Mouse (Mus musculus) forebrain, embryonic 13.5 days (tissue): Measurements from ENCODE around the gene Il18. TPM values are rescaled to one million over a fixed set of nuclear protein-coding genes. Genes with fewer than 3 reads are reported as not detected.

Experiments
- ATAC-seq: fragments of 200-750 bp; cut with Nextera tagmentation; 2 replicates; pipeline ENCODE4 v1.8.0; 2017
- H3K27ac ChIP-seq: fragments of 300-500 bp; sonication (generic); 2 replicates; pipeline ENCODE4 v1.5.1; 2015; ENCODE audit warnings: inconsistent platforms, mild to moderate bottlenecking, moderate library complexity
- H3K27me3 ChIP-seq: fragments of 300-500 bp; sonication (generic); 2 replicates; pipeline ENCODE4 v1.6.1; 2015; ENCODE audit warnings: mild to moderate bottlenecking, inconsistent platforms
- H3K36me3 ChIP-seq: fragments of 300-500 bp; sonication (generic); 2 replicates; pipeline ENCODE4 v1.6.1; 2015; ENCODE audit warnings: mild to moderate bottlenecking, inconsistent platforms; ENCODE audit not compliant: poor library complexity, severe bottlenecking
- H3K4me1 ChIP-seq: fragments of 300-500 bp; sonication (generic); 2 replicates; pipeline ENCODE4 v1.6.1; 2015; ENCODE audit warnings: inconsistent platforms
- H3K4me2 ChIP-seq: fragments of 300-500 bp; sonication (generic); 2 replicates; pipeline ENCODE4 v1.6.1; 2015; ENCODE audit warnings: inconsistent platforms, mild to moderate bottlenecking, moderate library complexity
- H3K4me3 ChIP-seq: fragments of 300-500 bp; sonication (generic); 2 replicates; pipeline ENCODE4 v1.5.1; 2015; ENCODE audit warnings: mild to moderate bottlenecking, inconsistent platforms
- H3K9ac ChIP-seq: fragments of 300-500 bp; sonication (generic); 2 replicates; pipeline ENCODE4 v1.6.1; 2015; ENCODE audit warnings: mild to moderate bottlenecking, inconsistent platforms
- H3K9me3 ChIP-seq: fragments of 300-500 bp; sonication (generic); replicated peaks from 2 replicates; pipeline ENCODE4 v1.6.1; 2016; ENCODE audit warnings: inconsistent platforms
- WGBS: fragments of 180-500 bp; shearing (Covaris S2); methylation state at CpG from one replicate; pipeline ENCODE4 v1.1.7; 2015; 5-methylcytosine and 5-hydroxymethylcytosine counted together
- polyA plus RNA-seq: library from polyadenylated mRNA; unstranded; fragments of >200 nt; fragmentation: Nextera tagmentation; extraction: Ambion mirVana; gene quantifications from 2 replicates; pipeline ENCODE4 v1.2.1, GENCODE M21; 2015

Gene Il18
- polyA plus RNA-seq, 1 experiment from 2014 or later, result 16.4 TPM

DNA sequence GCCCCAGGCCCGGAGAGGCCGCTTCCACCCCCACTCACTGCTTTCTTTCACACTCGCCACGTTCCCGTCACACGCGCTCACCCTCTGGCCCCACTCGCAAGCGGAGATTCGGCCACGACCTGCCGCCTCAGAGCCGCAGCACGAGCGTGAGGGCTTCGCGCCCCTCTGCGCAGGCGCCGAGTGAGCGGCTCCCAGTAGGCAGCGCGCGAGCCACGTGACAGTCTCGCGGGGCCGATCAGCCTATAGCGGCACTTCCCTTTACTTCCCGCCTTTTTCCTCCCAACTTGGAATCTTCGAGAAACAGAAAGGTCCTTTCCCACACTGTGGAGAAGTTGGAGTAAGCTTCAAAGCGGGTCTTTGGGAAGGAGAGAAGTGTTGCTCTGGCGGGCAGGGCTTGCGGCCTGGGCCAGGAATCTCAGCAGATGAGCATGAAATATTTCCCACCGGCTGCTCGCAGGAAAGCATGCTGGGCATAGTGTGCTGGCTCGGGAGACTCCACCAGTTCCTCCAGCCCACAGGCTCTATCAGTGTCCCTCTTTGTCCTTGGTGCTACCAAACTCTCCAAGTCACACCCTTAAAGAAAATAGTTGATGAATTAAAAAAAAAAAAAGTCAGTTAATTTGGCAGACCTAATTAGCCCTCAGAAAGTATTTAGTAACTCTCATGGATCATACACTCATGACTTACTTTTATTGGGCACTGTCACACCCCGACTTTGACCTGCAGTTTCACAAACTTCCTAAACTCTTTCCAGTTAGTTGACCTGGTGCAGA, 6.7 kb downstream of the Il18 start, which contains the start of gene Tex12:
Tex12 (minus strand) TSS at position 181 of the 773 bp plus-strand sequence.
- Histone ChIP-seq H3K9ac (no peak within 1 kb of the TSS), H3K4me2 (no peak within 1 kb of the TSS), H3K4me1 (no peaks in the 10 kb centered on the region), H3K27me3 (0 out of 2 replicates have a peak, but pooled peaks cover 3% of the 10 kb centered on the region), H3K36me3 (no peaks in the 10 kb centered on the region), H3K27ac (no peak within 1 kb of the TSS), H3K4me3 (no peak within 1 kb of the TSS), H3K9me3 (no peaks in the 10 kb centered on the region)
- no peak for ATAC-seq
- 90% methylated on average over 38 of the region's 38 CpGs for WGBS

DNA sequence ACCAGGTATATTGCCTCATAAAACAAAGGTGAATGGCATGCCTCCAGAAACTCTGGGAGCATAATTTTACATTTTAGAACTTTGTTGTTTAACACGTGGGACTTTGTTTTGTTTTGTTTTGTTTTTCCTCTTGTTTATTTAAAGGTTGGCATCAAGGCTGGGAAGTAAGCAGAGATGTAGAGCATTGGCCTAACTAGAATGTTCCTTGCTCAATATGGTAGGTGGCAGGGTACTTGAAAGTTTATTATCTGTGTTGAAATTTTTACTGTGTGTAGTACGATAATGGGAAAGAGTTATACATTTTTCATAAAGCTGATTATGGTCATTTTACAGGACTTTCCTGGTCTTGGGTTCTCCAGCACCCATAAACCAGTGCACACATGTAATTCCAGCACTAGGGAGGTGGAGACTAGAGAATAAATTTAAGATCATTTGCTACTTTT, 7.3 kb downstream of the Il18 start:
- Histone ChIP-seq H3K4me1 (no peaks in the 10 kb centered on the region), H3K27ac (no peak overlapping the region), H3K4me3 (no peak overlapping the region), H3K4me2 (no peak overlapping the region), H3K27me3 (0 out of 2 replicates have a peak, but pooled peaks cover 3% of the 10 kb centered on the region), H3K36me3 (no peaks in the 10 kb centered on the region), H3K9ac (no peak overlapping the region), H3K9me3 (no peaks in the 10 kb centered on the region)
- ATAC-seq, result no peak
- WGBS, result 84% methylated on average over 2 of the region's 2 CpGs

DNA sequence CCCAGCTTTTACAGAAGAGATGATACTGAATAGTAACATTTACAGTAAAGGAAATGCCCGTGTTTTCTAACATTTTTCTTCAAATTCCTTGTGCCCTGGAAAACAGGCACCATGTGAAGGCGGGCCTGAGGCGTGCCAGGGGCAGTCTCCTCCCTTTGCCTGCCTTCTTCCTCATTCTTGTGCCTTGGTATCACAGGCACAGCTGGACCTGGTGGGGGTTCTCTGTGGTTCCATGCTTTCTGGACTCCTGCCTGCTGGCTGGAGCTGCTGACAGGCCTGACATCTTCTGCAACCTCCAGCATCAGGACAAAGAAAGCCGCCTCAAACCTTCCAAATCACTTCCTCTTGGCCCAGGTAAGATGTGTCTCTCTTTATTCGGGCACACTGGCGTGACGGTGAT, 10.5 kb downstream of the Il18 start:
- ATAC-seq, result no peak
- H3K4me3 ChIP-seq, result no peak overlapping the region
- 80% methylated on average over 7 of the region's 7 CpGs for whole genome bisulfite sequencing

DNA sequence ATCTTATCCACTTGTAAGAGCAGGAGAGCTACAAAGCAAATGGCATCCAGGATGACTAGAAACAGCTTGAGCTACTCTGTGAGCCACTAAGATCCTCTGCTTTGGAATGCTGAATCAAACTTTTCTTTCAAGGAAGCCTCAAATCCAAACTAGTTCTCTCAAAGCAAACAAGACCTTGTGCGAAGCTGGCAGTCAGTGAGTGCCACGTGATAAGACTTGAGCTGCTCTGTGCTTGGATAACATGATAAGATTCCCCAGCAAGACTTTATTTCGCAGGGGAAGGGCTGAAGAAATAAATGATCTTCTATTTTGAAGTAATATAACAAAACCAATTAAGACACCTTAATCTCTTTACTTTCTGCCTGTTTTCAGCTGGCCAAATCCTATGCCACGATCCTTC, 11.3 kb downstream of the Il18 start:
- H3K9me3 ChIP-seq, result no peaks in the 10 kb centered on the region
- WGBS, result 85% methylated on average over 4 of the region's 4 CpGs
- H3K27me3 ChIP-seq, result 0 out of 2 replicates have a peak, but pooled peaks cover 3% of the 10 kb centered on the region
- no peak for ATAC-seq
- H3K36me3 ChIP-seq, result no peaks in the 10 kb centered on the region
- H3K4me1 ChIP-seq, result no peaks in the 10 kb centered on the region
- H3K4me2 ChIP-seq, result no peak overlapping the region
- H3K4me3 ChIP-seq, result no peak overlapping the region
- no peak overlapping the region for H3K9ac ChIP-seq
- H3K27ac ChIP-seq, result no peak overlapping the region

More for the DNA sequence above, 10.5 kb downstream of the Il18 start:
- no peaks in the 10 kb centered on the region for H3K4me1 ChIP-seq
- H3K9ac ChIP-seq, result no peak overlapping the region
- H3K36me3 ChIP-seq, result no peaks in the 10 kb centered on the region
- H3K4me2 ChIP-seq, result no peak overlapping the region
- no peaks in the 10 kb centered on the region for H3K9me3 ChIP-seq
- no peak overlapping the region for H3K27ac ChIP-seq
- 0 out of 2 replicates have a peak, but pooled peaks cover 3% of the 10 kb centered on the region for H3K27me3 ChIP-seq

DNA sequence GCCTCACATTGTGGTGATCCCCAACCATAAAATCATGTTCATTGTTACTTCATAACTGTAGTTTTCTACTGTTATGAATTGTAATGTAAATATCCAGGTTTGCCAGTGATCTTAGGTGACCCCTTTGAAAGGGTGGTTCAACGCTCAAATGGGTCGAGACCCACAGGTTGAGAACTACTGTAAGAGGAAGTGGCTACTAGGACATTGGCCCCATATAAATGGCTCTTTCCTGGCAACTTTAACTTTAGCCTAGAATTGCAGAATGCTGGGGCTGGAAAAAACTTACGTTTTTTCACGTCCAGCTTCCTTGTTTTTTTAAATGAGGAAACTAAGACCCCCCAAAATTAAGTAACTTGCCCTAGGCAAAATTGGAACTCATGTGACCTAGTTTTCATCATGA, 12.7 kb downstream of the Il18 start:
- no peak for ATAC-seq
- Histone ChIP-seq H3K27me3 (0 out of 2 replicates have a peak, but pooled peaks cover 3% of the 10 kb centered on the region), H3K36me3 (no peaks in the 10 kb centered on the region), H3K4me1 (no peaks in the 10 kb centered on the region), H3K9ac (no peak overlapping the region), H3K4me3 (no peak overlapping the region), H3K4me2 (no peak overlapping the region), H3K27ac (no peak overlapping the region), H3K9me3 (no peaks in the 10 kb centered on the region)
- 88% methylated on average over 4 of the region's 4 CpGs for WGBS

DNA sequence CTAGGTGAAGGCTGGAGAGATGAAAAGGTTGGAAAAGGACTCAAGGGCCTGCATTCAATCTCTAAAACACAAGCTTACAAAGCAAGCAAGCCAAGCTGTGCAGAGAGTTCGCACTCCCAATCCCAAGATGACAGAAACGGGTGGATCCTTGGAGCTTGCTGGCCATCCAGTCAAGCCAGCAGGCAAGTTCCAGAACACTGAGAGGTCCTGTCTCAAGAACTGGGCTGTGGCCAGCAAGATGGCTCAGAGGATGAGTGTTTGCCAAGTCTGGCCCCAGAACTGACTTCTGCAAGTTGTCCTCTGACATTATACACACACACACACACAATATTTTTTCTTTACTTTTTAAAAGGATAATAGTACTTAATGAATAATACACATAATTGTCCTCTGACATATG, 13.3 kb downstream of the Il18 start:
- H3K4me3 ChIP-seq, result no peak overlapping the region
- H3K9ac ChIP-seq, result no peak overlapping the region
- H3K9me3 ChIP-seq, result no peaks in the 10 kb centered on the region
- no peaks in the 10 kb centered on the region for H3K36me3 ChIP-seq
- no peak overlapping the region for H3K4me2 ChIP-seq
- H3K27me3 ChIP-seq, result 0 out of 2 replicates have a peak, but pooled peaks cover 3% of the 10 kb centered on the region
- ATAC-seq, result no peak
- WGBS, result 90% methylated on average over 2 of the region's 2 CpGs
- H3K4me1 ChIP-seq, result no peaks in the 10 kb centered on the region
- no peak overlapping the region for H3K27ac ChIP-seq

DNA sequence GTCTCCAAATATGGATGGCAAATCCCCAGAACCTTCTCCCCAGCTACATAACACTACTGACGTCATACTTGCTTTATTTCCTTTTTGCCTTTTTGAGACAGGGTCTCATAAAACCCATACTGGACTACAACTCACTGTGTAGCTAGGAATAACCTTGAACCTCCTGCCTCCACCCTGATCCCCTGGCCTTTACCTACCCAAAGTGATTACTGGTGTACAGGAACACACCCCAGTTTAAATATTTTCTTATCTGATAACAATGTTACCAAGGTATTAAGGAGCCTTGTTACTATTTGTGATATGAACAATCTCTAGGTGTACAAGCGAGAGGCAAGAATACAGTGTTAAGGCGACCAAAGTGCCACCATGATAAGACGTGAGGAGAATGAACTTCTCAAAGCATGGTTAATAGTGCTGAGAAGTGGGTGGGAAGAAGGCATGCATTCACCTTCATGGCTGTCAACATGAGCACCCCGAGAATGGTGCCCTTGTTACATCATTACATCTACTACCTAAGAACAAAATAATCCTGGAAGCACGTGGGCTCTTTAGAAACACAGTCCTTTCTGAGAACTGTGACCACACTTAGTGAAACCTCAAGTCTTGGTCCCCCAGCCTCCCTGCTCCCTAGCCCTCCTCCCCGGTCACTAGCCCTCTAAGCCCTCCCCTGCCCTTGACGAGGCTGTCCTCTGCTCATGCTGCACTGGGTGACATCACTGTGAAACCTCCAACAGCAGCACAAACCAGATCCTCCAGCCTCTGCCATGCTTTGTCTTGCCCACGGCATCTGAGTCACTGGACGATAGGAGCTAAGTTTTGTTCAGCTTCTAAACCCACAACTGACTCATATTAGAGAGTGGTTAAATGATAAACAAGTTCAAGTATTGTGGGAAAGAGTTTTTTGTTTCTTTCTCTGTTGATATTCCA, 15.2 kb downstream of the Il18 start:
- Histone ChIP-seq H3K4me2 (no peak overlapping the region), H3K4me1 (no peaks in the 10 kb centered on the region), H3K27me3 (0 out of 2 replicates have a peak, but pooled peaks cover 3% of the 10 kb centered on the region), H3K4me3 (no peak overlapping the region), H3K9me3 (no peaks in the 10 kb centered on the region), H3K9ac (no peak overlapping the region), H3K27ac (no peak overlapping the region), H3K36me3 (no peaks in the 10 kb centered on the region)
- ATAC-seq, result no peak
- 76% methylated on average over 10 of the region's 10 CpGs for WGBS

DNA sequence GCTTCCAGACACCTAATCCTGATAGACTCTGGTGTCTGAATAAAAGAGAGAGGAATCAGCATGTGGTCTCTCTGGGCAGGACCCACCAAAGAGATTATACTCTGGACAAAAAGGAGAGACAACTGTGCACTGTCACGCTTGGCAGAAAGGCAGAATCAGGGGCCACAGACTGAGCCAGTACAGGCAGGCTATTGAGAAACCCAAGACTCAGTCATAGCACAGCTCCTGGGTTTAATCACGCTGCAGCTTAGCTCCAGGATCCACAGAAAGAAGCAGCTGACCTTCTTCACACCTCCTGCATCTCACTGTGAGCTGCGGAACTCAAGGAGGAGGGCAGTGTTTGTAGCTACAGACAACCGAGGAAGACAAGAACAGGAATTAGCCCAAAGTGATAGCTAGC, 25.7 kb downstream of the Il18 start:
- H3K4me2 ChIP-seq, result no peak overlapping the region
- no peak for ATAC-seq
- no peak overlapping the region for H3K27ac ChIP-seq
- H3K4me1 ChIP-seq, result no peaks in the 10 kb centered on the region
- 25% methylated on average over 4 of the region's 4 CpGs for WGBS
- no peaks in the 10 kb centered on the region for H3K27me3 ChIP-seq
- no peaks in the 10 kb centered on the region for H3K36me3 ChIP-seq
- H3K4me3 ChIP-seq, result no peak overlapping the region
- H3K9me3 ChIP-seq, result no peaks in the 10 kb centered on the region
- no peak overlapping the region for H3K9ac ChIP-seq

DNA sequence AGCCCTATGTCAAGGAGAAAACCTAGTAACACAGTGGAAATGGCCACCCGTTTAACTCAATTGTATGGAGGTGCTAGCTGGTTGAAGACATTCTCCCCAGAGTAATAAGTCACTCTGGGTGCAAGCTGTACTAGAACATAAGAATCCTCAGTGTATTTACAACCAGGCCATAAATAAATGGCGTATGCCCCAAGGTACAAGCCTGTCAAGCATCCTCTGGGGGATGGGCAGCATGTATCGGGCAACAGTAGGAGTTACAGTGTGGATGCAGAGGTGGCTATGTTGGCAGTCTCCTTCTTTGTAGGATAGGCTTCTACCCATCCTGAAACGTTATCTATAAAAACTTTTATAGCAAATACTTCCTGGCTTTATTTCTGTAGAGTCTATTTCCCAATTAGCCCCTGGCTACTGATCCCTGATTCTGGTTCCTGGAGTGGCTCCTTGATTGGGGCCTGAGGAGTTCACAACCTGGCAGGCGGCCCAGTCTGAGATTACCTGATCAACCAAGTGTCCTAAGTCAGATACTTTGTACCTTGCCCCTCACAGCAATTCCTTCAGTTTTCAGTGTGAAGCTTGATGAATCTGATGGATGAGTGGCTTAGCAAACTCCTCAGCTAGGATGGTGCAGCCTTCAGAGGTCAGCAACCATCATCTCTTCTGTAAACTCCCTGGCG, 30.7 kb downstream of the Il18 start:
- Histone ChIP-seq H3K4me2 (no peak overlapping the region), H3K27me3 (no peaks in the 10 kb centered on the region), H3K9me3 (no peaks in the 10 kb centered on the region), H3K36me3 (no peaks in the 10 kb centered on the region), H3K27ac (no peak overlapping the region), H3K4me3 (no peak overlapping the region), H3K4me1 (no peaks in the 10 kb centered on the region), H3K9ac (no peak overlapping the region)
- ATAC-seq, result no peak
- 85% methylated on average over 6 of the region's 6 CpGs for WGBS

DNA sequence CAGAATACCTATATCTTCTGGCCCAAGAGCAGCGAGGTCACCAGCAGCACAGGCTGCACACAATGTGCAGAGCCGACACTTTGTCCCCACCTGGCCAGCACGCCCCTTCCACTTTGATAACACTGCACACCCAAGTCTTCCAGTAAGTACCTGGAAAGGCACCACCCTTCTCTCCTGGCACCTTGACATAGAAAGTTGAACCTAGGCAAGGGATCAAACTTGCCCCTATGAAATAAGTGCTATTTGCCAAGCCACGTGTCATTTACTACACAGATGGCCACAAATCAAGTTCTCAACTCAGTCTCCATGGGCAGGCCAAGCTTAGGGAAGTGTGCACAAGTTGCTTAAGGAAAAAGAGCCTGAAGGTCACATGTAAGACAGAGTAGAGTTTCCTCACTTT, 32.3 kb downstream of the Il18 start:
- Histone ChIP-seq H3K4me3 (no peak overlapping the region), H3K4me2 (no peak overlapping the region), H3K4me1 (no peaks in the 10 kb centered on the region), H3K27me3 (no peaks in the 10 kb centered on the region), H3K9ac (no peak overlapping the region), H3K36me3 (no peaks in the 10 kb centered on the region), H3K27ac (no peak overlapping the region), H3K9me3 (no peaks in the 10 kb centered on the region)
- ATAC-seq, result no peak
- WGBS, result 80% methylated on average over 4 of the region's 4 CpGs

DNA sequence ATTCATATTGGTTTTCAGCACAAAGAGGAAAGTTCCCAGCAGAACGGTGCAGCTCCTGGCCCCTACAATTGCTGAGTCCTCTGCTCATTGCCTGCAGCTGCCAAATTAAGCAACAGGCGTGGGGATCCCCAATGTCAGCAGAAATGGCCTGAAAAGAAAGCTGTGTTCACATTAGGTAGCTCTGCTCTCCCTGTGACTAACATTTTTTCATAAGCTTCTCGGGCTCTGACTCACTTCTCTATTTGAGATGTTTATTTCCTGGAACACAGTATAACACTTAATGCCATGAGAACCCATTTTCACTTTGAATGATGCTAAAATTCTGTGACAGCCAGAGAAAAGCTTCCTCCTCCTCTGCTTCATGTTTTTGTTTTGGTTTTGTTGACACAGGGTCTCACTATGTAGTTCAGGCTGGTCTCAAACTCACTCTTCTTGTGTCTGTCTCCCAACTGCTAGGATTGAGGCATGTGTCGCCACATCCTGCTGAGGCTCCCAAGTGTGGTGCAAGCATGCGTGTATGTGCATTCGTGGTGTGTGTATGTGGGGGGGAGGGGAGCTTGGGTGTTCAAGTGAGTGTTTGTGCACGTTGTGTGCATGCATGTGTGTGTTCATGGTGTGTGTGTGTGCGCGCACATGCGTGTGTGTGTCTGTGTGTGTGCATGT, 36.4 kb downstream of the Il18 start:
- Histone ChIP-seq H3K27me3 (no peaks in the 10 kb centered on the region), H3K9me3 (no peaks in the 10 kb centered on the region), H3K36me3 (peaks cover 13% of the 10 kb centered on the region), H3K4me3 (no peak overlapping the region), H3K27ac (no peak overlapping the region), H3K9ac (no peak overlapping the region), H3K4me1 (no peaks in the 10 kb centered on the region), H3K4me2 (no peak overlapping the region)
- ATAC-seq, result no peak
- 78% methylated on average over 10 of the region's 10 CpGs for WGBS
